Mouse (Mus musculus): ENCODE measurements around the gene Trim50.

- TF ChIP-seq POLR2A (IDR thresholded peaks at IDR 0.05; ENCODE audit: low read depth, low read length) (no peak), CTCF (conservative IDR thresholded peaks at IDR 0.05; ENCODE audit: insufficient read depth, insufficient read length, low read depth, low read length) (no peak)
Observed at GRCm38 (mm10) chr5:135380681-135381080, 27.6 kb downstream of the Trim50 start.

Data from kidney, adult 2 months (tissue).